Mouse (Mus musculus): Measurements from ENCODE around the gene Dlx6. TPM values are rescaled to one million over a fixed set of nuclear protein-coding genes. Genes with fewer than 3 reads are reported as not detected.

Gene Dlx6
- polyA plus RNA-seq, 1 experiment, result not detected

DNA sequence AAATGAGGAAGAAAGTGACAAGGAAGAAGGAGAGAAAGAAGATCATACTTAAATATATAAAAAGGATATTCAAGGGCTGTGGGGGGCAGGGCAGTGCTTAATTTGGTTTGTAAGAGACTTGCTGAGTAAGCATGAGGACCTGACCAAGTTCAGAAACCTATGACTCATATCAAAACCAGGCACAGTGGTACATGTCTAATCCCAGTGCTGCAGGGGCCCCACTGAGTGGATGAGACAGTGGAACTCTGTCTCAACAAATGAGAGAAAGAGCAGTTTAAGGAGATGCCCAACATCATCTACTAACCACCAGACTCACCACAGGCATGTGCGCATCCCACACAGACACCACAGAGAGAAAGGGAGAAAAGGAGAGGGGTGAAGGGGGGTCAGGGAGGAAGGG, 36.3 kb upstream of the Dlx6 start:
- H3ac ChIP-seq (ENCODE audit: control insufficient read depth, insufficient read length, low read depth), result no peak overlapping the region
- no peak for TF ChIP-seq FOSL1 (IDR thresholded peaks at IDR 0.05; ENCODE audit: insufficient read depth, low read length, poor library complexity, severe bottlenecking)
- TF ChIP-seq MYOG (IDR thresholded peaks at IDR 0.05; ENCODE audit: control insufficient read depth, extremely low read depth, insufficient read length), result no peak
- no peak for TF ChIP-seq USF1 (IDR thresholded peaks at IDR 0.05; ENCODE audit: low read depth)
- no peak for TF ChIP-seq CEBPB (IDR thresholded peaks at IDR 0.05; ENCODE audit: low read depth)
- TF ChIP-seq MYOD1 (IDR thresholded peaks at IDR 0.05; ENCODE audit: control insufficient read depth, insufficient read length, low read depth), result no peak
- no peak for TF ChIP-seq MAX (IDR thresholded peaks at IDR 0.05)
- no peak for TF ChIP-seq CTCF (IDR thresholded peaks at IDR 0.05; ENCODE audit: control insufficient read depth, insufficient read depth, insufficient read length)

DNA sequence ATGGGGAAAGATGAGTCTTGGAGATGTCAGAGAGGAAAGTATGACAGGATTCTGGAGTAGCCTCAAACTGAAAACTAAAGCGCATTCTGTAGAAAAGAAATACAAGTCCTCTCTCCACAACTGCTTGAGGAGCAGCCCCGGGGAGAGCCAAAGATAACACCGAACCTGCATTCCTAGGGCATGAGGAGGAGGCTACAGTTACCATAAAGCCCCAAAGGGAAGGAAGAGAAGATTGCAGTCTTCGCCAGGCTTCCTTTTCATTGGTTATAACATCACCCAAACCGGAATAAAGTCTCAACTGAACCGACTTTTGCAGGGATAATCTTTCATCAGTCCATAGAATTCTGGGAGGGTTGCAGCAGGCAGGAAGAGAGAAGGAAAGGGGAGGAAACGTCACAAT, 32.7 kb upstream of the Dlx6 start:
- Histone ChIP-seq H3K79me2 (ENCODE audit: control insufficient read depth, insufficient read depth) (no peaks in the 10 kb centered on the region), H3K4me3 (ENCODE audit: insufficient read depth, poor library complexity, severe bottlenecking) (no peak overlapping the region), H3ac (ENCODE audit: control insufficient read depth, insufficient read length, low read depth) (no peak overlapping the region), H3K36me3 (ENCODE audit: control insufficient read depth, insufficient read depth) (no peaks in the 10 kb centered on the region), H3K27me3 (ENCODE audit: control insufficient read depth, insufficient read depth, insufficient read length) (no peaks in the 10 kb centered on the region), H3K79me3 (ENCODE audit: low read depth) (no peaks in the 10 kb centered on the region)
- no peak for TF ChIP-seq FOSL1 (IDR thresholded peaks at IDR 0.05; ENCODE audit: insufficient read depth, low read length, poor library complexity, severe bottlenecking)
- no peak for TF ChIP-seq MAX (IDR thresholded peaks at IDR 0.05)
- TF ChIP-seq CEBPB (IDR thresholded peaks at IDR 0.05; ENCODE audit: low read depth), result no peak
- TF ChIP-seq MYOD1 (IDR thresholded peaks at IDR 0.05; ENCODE audit: control insufficient read depth, insufficient read length, low read depth), result no peak
- TF ChIP-seq CTCF (IDR thresholded peaks at IDR 0.05; ENCODE audit: control insufficient read depth, insufficient read depth, insufficient read length), result no peak
- TF ChIP-seq MYOG (IDR thresholded peaks at IDR 0.05; ENCODE audit: control insufficient read depth, extremely low read depth, insufficient read length), result no peak
- no peak for TF ChIP-seq USF1 (IDR thresholded peaks at IDR 0.05; ENCODE audit: low read depth)

More for the DNA sequence above, 36.3 kb upstream of the Dlx6 start:
- Histone ChIP-seq H3K27me3 (ENCODE audit: control insufficient read depth, insufficient read depth, insufficient read length) (no peaks in the 10 kb centered on the region), H3K4me3 (ENCODE audit: insufficient read depth, poor library complexity, severe bottlenecking) (no peak overlapping the region), H3K79me3 (ENCODE audit: low read depth) (no peaks in the 10 kb centered on the region), H3K36me3 (ENCODE audit: control insufficient read depth, insufficient read depth) (no peaks in the 10 kb centered on the region), H3K79me2 (ENCODE audit: control insufficient read depth, insufficient read depth) (no peaks in the 10 kb centered on the region)

DNA sequence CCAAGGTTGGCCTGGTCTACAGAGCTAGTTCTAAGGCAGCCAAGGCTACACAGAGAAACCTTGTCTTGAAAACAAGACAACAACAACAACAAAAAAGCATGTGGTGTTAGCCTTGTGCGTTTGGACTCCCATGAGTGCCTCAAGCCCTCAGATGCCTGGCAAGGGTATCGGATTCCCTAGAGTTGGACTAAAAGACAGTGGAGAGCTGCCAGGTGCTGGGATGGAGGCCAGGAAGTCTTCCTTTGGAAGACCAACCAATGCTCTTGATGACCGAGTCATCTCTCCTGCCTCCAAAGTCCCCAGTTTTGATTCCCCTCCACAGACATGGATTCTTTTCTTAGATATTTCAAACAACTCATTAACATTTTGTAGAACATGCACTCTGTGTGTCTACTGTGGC, 29.8 kb upstream of the Dlx6 start:
- Histone ChIP-seq H3K79me3 (ENCODE audit: low read depth) (no peaks in the 10 kb centered on the region), H3K4me3 (ENCODE audit: insufficient read depth, poor library complexity, severe bottlenecking) (no peak overlapping the region), H3K79me2 (ENCODE audit: control insufficient read depth, insufficient read depth) (no peaks in the 10 kb centered on the region), H3K36me3 (ENCODE audit: control insufficient read depth, insufficient read depth) (no peaks in the 10 kb centered on the region), H3ac (ENCODE audit: control insufficient read depth, insufficient read length, low read depth) (no peak overlapping the region), H3K27me3 (ENCODE audit: control insufficient read depth, insufficient read depth, insufficient read length) (no peaks in the 10 kb centered on the region)
- no peak for TF ChIP-seq MYOD1 (IDR thresholded peaks at IDR 0.05; ENCODE audit: control insufficient read depth, insufficient read length, low read depth)
- TF ChIP-seq FOSL1 (IDR thresholded peaks at IDR 0.05; ENCODE audit: insufficient read depth, low read length, poor library complexity, severe bottlenecking), result no peak
- no peak for TF ChIP-seq MAX (IDR thresholded peaks at IDR 0.05)
- TF ChIP-seq CTCF (IDR thresholded peaks at IDR 0.05; ENCODE audit: control insufficient read depth, insufficient read depth, insufficient read length), result no peak
- TF ChIP-seq USF1 (IDR thresholded peaks at IDR 0.05; ENCODE audit: low read depth), result no peak
- TF ChIP-seq CEBPB (IDR thresholded peaks at IDR 0.05; ENCODE audit: low read depth), result no peak
- TF ChIP-seq MYOG (IDR thresholded peaks at IDR 0.05; ENCODE audit: control insufficient read depth, extremely low read depth, insufficient read length), result no peak

DNA sequence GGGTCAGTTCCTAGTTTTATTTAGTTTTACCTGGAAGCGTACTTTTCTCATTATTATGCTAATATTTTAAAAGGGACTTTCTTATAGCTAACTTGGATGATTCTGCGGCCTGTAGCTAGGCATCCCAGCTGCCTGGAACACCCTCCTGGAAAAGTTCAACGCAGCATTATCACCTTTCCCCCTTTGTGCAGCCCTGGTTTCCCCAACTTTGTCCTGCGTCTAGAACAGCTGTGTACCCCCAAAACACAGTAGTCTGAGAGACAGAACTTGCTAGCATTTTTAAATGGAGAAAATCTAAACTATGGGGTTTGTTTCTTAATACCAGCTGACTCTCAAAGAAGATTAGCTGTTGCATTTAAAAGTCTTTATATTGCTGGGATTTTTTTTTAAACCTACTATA, 14.6 kb upstream of the Dlx6 start:
- H3K27me3 ChIP-seq (ENCODE audit: control insufficient read depth, insufficient read depth, insufficient read length), result peaks cover 17% of the 10 kb centered on the region
- H3K36me3 ChIP-seq (ENCODE audit: control insufficient read depth, insufficient read depth), result no peaks in the 10 kb centered on the region
- H3ac ChIP-seq (ENCODE audit: control insufficient read depth, insufficient read length, low read depth), result no peak overlapping the region
- H3K79me2 ChIP-seq (ENCODE audit: control insufficient read depth, insufficient read depth), result no peaks in the 10 kb centered on the region
- no peak overlapping the region for H3K4me3 ChIP-seq (ENCODE audit: insufficient read depth, poor library complexity, severe bottlenecking)
- no peaks in the 10 kb centered on the region for H3K79me3 ChIP-seq (ENCODE audit: low read depth)
- TF ChIP-seq MAX (IDR thresholded peaks at IDR 0.05) (no peak), USF1 (IDR thresholded peaks at IDR 0.05; ENCODE audit: low read depth) (no peak), MYOG (IDR thresholded peaks at IDR 0.05; ENCODE audit: control insufficient read depth, extremely low read depth, insufficient read length) (no peak), MYOD1 (IDR thresholded peaks at IDR 0.05; ENCODE audit: control insufficient read depth, insufficient read length, low read depth) (no peak), CTCF (IDR thresholded peaks at IDR 0.05; ENCODE audit: control insufficient read depth, insufficient read depth, insufficient read length) (no peak), CEBPB (IDR thresholded peaks at IDR 0.05; ENCODE audit: low read depth) (no peak), FOSL1 (IDR thresholded peaks at IDR 0.05; ENCODE audit: insufficient read depth, low read length, poor library complexity, severe bottlenecking) (no peak)

DNA sequence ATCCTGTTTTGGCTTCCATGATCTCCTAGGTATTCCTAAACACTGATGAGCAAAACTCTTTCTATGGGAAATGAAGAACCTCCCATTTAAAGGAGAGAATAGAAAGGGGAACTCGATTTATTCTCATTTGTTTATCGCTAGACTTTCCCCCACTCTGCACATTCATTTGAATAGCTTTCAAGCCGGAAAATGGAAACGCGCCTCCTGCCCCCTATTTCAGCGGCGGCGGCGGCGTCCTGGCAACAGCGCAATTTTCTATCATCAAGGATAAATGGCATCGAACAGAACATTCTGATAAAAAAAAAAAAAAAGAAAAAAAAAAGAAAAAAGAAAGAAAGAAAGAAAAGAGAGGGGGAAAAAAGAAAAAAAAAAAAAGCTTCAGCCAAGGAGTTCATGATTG, 13.4 kb upstream of the Dlx6 start:
- TF ChIP-seq MAX (IDR thresholded peaks at IDR 0.05), result no peak
- TF ChIP-seq FOSL1 (IDR thresholded peaks at IDR 0.05; ENCODE audit: insufficient read depth, low read length, poor library complexity, severe bottlenecking), result no peak
- TF ChIP-seq CTCF (IDR thresholded peaks at IDR 0.05; ENCODE audit: control insufficient read depth, insufficient read depth, insufficient read length), result no peak
- TF ChIP-seq USF1 (IDR thresholded peaks at IDR 0.05; ENCODE audit: low read depth), result no peak
- no peak for TF ChIP-seq MYOG (IDR thresholded peaks at IDR 0.05; ENCODE audit: control insufficient read depth, extremely low read depth, insufficient read length)
- no peak for TF ChIP-seq MYOD1 (IDR thresholded peaks at IDR 0.05; ENCODE audit: control insufficient read depth, insufficient read length, low read depth)
- TF ChIP-seq CEBPB (IDR thresholded peaks at IDR 0.05; ENCODE audit: low read depth), result no peak
- Histone ChIP-seq H3K36me3 (ENCODE audit: control insufficient read depth, insufficient read depth) (no peaks in the 10 kb centered on the region), H3K27me3 (ENCODE audit: control insufficient read depth, insufficient read depth, insufficient read length) (peaks cover 18% of the 10 kb centered on the region), H3K4me3 (ENCODE audit: insufficient read depth, poor library complexity, severe bottlenecking) (no peak overlapping the region), H3K79me2 (ENCODE audit: control insufficient read depth, insufficient read depth) (no peaks in the 10 kb centered on the region), H3ac (ENCODE audit: control insufficient read depth, insufficient read length, low read depth) (no peak overlapping the region), H3K79me3 (ENCODE audit: low read depth) (no peaks in the 10 kb centered on the region)
